Mouse (Mus musculus): Measurements from ENCODE around the gene Gm9958. TPM values are rescaled to one million over a fixed set of nuclear protein-coding genes. Genes with fewer than 3 reads are reported as not detected.

Gene Gm9958
- 5.8 and 6.6 TPM in 2 replicates for polyA plus RNA-seq (2014; fragmentation: Nextera tagmentation; extraction: Ambion mirVana)

DNA sequence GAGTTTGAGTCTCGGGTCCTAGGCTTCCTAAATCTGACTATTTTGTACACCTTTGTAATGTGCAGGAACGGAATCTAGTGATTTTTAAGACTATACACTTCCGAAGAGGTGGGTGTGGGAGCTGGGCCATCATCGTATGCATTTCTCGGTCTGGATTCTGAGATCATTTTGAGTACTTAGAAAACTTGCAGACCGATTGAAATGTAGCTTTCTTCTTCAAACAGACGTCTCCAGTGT lies at the start of gene Gm9958:
TSS of gene Gm9958 (plus strand) at position 138 of the 237 bp plus-strand sequence.
- Histone ChIP-seq H3K9ac (peak within 1 kb of the TSS; percentile 97), H3K4me1 (ENCODE audit: insufficient read depth) (peaks cover 4% of the 10 kb centered on the region; the same call in 1 of the 2 replicates), H3K27ac (ENCODE audit: low read depth) (peak within 1 kb of the TSS; percentile 100), H3K36me3 (ENCODE audit: insufficient read depth) (0 out of 2 replicates have a peak, but pooled peaks cover 11% of the 10 kb centered on the region), H3K4me2 (peak within 1 kb of the TSS; percentile 82), H3K4me3 (ENCODE audit: low read depth, low read length) (peak within 1 kb of the TSS; percentile 93), H3K27me3 (ENCODE audit: insufficient read depth, low read length) (no peaks in the 10 kb centered on the region), H3K9me3 (ENCODE audit: low read depth, low read length) (no peaks in the 10 kb centered on the region)
- 1% methylated on average over 7 of the region's 7 CpGs for WGBS
- DNase-seq (peak; percentile 46), ATAC-seq (ENCODE audit: insufficient read depth) (no peak)
- TF ChIP-seq CTCF (IDR thresholded peaks at IDR 0.05; ENCODE audit: low read depth), result no peak

DNA sequence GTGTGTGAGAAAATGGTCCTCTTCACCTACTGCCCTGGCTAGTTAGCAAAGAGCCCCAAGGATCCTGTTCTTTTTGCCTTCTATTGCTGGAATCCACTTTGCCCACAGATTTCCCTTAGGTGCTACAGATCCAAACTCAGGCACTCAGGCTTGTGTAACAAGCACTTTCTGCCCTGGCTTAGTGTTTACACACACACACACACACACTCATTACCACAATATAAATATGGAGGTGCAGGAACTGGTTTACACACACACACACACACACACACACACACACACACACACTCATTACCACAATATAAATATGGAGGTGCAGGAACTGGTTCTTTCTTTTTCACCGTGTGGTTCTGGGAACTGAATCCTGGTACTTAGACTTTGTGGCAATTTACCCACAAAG lies 35.9 kb upstream of the Gm9958 start:
- Histone ChIP-seq H3K9me3 (ENCODE audit: low read depth, low read length) (no peaks in the 10 kb centered on the region), H3K27ac (ENCODE audit: low read depth) (no peak overlapping the region), H3K4me1 (ENCODE audit: insufficient read depth) (no peaks in the 10 kb centered on the region), H3K27me3 (ENCODE audit: insufficient read depth, low read length) (no peaks in the 10 kb centered on the region), H3K4me2 (no peak overlapping the region), H3K36me3 (ENCODE audit: insufficient read depth) (no peaks in the 10 kb centered on the region), H3K4me3 (ENCODE audit: low read depth, low read length) (no peak overlapping the region), H3K9ac (no peak overlapping the region)
- 65% methylated on average over 1 of the region's 1 CpGs for WGBS
- DNase-seq (no peak), ATAC-seq (ENCODE audit: insufficient read depth) (no peak)
- no peak for TF ChIP-seq CTCF (IDR thresholded peaks at IDR 0.05; ENCODE audit: low read depth)

DNA sequence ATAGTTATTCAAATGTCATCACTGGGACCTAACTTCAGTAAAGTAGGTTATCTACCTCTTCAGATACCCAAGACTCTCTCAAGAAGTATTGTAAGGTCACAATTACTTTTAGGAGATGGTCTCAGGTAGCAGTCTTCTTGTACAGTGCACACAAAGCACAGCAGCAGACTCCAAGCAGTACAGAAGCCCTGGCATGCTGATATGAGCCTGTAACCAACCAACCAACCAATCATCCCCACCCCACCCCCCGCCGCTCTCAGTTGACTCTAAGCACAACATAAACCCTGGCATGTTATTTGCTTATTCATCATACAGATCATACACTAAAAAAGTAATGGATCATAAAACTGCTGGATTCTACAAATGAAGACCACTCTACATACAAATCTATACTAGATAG lies 34.5 kb upstream of the Gm9958 start:
- ATAC-seq (ENCODE audit: insufficient read depth) (no peak), DNase-seq (no peak)
- H3K4me2 ChIP-seq, result no peak overlapping the region
- no peaks in the 10 kb centered on the region for H3K27me3 ChIP-seq (ENCODE audit: insufficient read depth, low read length)
- no peak overlapping the region for H3K4me3 ChIP-seq (ENCODE audit: low read depth, low read length)
- WGBS, result 93% methylated on average over 2 of the region's 2 CpGs
- H3K9me3 ChIP-seq (ENCODE audit: low read depth, low read length), result no peaks in the 10 kb centered on the region
- no peaks in the 10 kb centered on the region for H3K4me1 ChIP-seq (ENCODE audit: insufficient read depth)
- H3K9ac ChIP-seq, result no peak overlapping the region
- H3K36me3 ChIP-seq (ENCODE audit: insufficient read depth), result no peaks in the 10 kb centered on the region
- H3K27ac ChIP-seq (ENCODE audit: low read depth), result no peak overlapping the region
- TF ChIP-seq CTCF (IDR thresholded peaks at IDR 0.05; ENCODE audit: low read depth), result no peak

DNA sequence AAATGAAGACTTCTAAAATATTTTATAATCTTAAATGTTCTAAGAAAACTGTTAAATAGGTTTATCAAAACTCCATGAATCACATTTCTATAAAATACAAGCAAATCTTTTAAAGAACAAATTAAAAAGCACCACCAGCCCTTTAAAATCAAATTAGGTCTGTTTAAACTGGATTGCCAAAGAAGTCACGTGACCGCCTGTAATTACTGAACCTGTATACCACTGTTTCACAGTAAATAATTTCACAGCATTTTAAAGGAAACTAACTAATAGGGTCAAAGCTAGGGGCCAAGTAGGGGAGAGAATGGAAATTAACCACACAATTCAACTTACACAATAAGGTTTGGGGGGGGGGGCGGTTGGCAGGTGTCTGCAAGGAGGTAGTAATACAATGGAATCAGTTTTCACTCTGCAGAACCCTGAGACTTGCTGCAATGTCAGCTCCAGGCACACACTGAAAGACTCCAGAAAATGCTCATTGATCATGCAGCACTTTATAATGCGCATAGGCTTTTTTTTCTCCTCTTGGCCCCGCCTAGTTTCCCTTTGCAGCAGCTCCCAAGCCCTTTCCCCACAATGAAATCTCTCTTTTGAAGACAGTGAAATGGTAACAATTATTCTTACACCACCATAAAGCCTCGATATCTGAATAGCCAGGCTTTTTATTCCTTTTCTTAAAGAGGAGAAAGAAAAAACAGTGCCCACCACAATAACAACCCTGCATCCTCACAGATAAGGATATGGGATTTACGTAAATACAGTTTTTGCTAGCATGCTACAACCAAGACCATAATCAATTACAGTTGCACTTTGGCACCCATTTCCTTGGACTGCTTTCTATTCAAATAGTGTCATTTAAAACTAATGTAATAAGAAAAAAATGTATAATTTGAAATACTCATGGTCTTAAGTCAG lies 28.6 kb upstream of the Gm9958 start:
- Histone ChIP-seq H3K27me3 (ENCODE audit: insufficient read depth, low read length) (no peaks in the 10 kb centered on the region), H3K27ac (ENCODE audit: low read depth) (no peak overlapping the region), H3K36me3 (ENCODE audit: insufficient read depth) (no peaks in the 10 kb centered on the region), H3K9ac (no peak overlapping the region), H3K4me1 (ENCODE audit: insufficient read depth) (peaks cover 2% of the 10 kb centered on the region; the same call in 1 of the 2 replicates), H3K4me2 (no peak overlapping the region), H3K9me3 (ENCODE audit: low read depth, low read length) (no peaks in the 10 kb centered on the region), H3K4me3 (ENCODE audit: low read depth, low read length) (no peak overlapping the region)
- TF ChIP-seq CTCF (IDR thresholded peaks at IDR 0.05; ENCODE audit: low read depth), result no peak
- ATAC-seq (ENCODE audit: insufficient read depth) (no peak), DNase-seq (peak; percentile 12)
- 74% methylated on average over 7 of the region's 7 CpGs for WGBS

DNA sequence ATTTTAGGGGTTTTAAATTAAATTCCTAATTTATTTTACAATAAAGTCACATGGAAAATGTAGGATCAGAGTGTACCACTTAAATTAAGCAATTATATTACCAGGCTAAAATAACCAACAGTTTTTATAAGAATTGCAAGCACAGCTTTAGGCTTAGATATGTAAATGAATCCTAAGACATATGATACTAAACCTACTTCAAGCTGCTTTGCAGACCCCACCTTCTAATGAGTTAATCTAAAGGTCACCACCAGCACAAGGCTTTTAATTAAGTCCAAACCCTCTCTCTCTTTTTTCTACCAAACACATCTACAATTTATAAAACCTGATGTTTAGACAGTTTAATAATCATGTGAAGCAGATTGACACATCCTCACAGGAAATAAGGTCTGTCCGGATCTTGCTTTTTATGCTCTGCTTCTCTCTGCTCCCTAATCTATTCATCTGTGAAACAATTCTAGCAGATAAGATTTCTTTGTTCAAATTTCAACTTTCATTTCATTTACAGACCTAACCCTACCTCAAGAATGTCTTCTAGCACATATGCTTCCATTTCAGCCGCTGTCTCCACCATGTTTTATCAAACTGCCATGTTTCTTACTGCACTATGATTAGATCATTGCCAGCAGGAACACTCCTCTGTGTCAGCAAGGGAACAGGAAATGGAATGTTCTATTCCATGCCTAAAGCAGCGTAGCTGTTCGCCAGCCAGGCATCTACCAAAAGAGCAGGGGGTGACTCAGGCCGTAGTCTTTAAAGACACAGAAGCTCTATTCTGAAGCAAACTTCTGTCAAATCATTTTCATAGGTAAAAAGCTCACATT lies 27.7 kb upstream of the Gm9958 start:
- H3K9ac ChIP-seq, result no peak overlapping the region
- WGBS, result 34% methylated on average over 5 of the region's 5 CpGs

DNA sequence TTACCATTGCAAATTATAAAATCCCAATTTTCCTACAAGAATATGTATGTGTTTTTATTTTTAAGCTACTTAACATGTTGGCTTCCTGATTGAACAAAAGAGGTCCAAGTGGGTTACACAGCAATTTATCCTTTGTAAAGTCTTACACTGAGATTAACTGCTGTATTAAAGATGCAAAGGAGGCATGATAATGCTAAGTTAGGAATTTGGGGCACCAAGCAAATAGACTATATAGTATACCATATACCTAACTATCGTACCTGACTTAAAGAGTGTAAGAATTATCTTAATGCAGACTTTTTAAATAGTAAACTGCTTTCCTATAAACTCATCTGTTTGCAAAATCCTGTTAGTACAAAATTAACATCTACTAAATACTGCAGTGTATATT lies 27.1 kb upstream of the Gm9958 start:
- H3K4me3 ChIP-seq (ENCODE audit: low read depth, low read length), result peak overlapping the region; percentile 11; the same call in 1 of the 2 replicates
- H3K9ac ChIP-seq, result no peak overlapping the region
- TF ChIP-seq CTCF (IDR thresholded peaks at IDR 0.05; ENCODE audit: low read depth), result no peak
- DNase-seq (no peak), ATAC-seq (ENCODE audit: insufficient read depth) (no peak)
- H3K4me1 ChIP-seq (ENCODE audit: insufficient read depth), result peaks cover 2% of the 10 kb centered on the region; the same call in 1 of the 2 replicates
- H3K27ac ChIP-seq (ENCODE audit: low read depth), result 0 out of 2 replicates have a peak overlapping the region, but pooled peaks have one; percentile 43
- 98% methylated on average over 1 of the region's 1 CpGs for WGBS
- no peaks in the 10 kb centered on the region for H3K27me3 ChIP-seq (ENCODE audit: insufficient read depth, low read length)
- no peaks in the 10 kb centered on the region for H3K36me3 ChIP-seq (ENCODE audit: insufficient read depth)
- H3K9me3 ChIP-seq (ENCODE audit: low read depth, low read length), result no peaks in the 10 kb centered on the region
- peak overlapping the region; percentile 42; the same call in 1 of the 2 replicates for H3K4me2 ChIP-seq

More for the DNA sequence above, 27.7 kb upstream of the Gm9958 start:
- DNase-seq (peak; percentile 80), ATAC-seq (ENCODE audit: insufficient read depth) (peak; percentile 82; the same call in 1 of the 2 replicates)
- H3K27ac ChIP-seq (ENCODE audit: low read depth), result 0 out of 2 replicates have a peak overlapping the region, but pooled peaks have one; percentile 43
- peak overlapping the region; percentile 11; the same call in 1 of the 2 replicates for H3K4me3 ChIP-seq (ENCODE audit: low read depth, low read length)
- no peaks in the 10 kb centered on the region for H3K9me3 ChIP-seq (ENCODE audit: low read depth, low read length)
- H3K4me1 ChIP-seq (ENCODE audit: insufficient read depth), result peaks cover 2% of the 10 kb centered on the region; the same call in 1 of the 2 replicates
- peak overlapping the region; percentile 42 for H3K4me2 ChIP-seq
- TF ChIP-seq CTCF (IDR thresholded peaks at IDR 0.05; ENCODE audit: low read depth), result no peak
- no peaks in the 10 kb centered on the region for H3K27me3 ChIP-seq (ENCODE audit: insufficient read depth, low read length)
- H3K36me3 ChIP-seq (ENCODE audit: insufficient read depth), result no peaks in the 10 kb centered on the region

DNA sequence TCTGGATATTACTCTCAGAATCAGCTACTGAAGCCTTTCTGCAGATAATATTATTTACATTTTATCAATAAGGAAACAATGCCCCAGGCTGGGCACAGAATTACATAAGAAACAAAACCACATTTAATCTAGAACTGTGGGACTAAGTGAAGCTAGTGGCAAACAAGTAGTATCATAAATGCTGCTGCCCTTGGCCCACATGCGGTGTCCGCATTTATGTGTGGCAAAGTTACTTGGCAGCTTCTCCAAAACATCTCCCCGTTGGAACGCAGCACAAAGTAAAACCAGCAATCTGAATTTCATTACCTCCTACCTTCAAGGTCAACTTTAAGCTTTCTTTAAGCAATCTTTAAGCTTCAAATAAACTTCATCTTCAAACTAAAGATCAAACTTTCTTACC lies 26.2 kb upstream of the Gm9958 start:
- Histone ChIP-seq H3K4me3 (ENCODE audit: low read depth, low read length) (no peak overlapping the region), H3K4me2 (no peak overlapping the region), H3K36me3 (ENCODE audit: insufficient read depth) (no peaks in the 10 kb centered on the region), H3K9me3 (ENCODE audit: low read depth, low read length) (no peaks in the 10 kb centered on the region), H3K4me1 (ENCODE audit: insufficient read depth) (peaks cover 2% of the 10 kb centered on the region; the same call in 1 of the 2 replicates), H3K27me3 (ENCODE audit: insufficient read depth, low read length) (no peaks in the 10 kb centered on the region), H3K27ac (ENCODE audit: low read depth) (no peak overlapping the region), H3K9ac (no peak overlapping the region)
- DNase-seq (no peak), ATAC-seq (ENCODE audit: insufficient read depth) (no peak)
- 78% methylated on average over 4 of the region's 4 CpGs for WGBS
- no peak for TF ChIP-seq CTCF (IDR thresholded peaks at IDR 0.05; ENCODE audit: low read depth)

Data from lung, embryonic 14.5 days (tissue).